Mouse (Mus musculus): ENCODE measurements around the gene Map4k1.

GRCm38 (mm10) chr7:29008714-29009113 is 26.9 kb downstream of the Map4k1 start:
- TF ChIP-seq CTCF (IDR thresholded peaks at IDR 0.05; ENCODE audit: borderline replicate concordance, extremely low read depth, insufficient read depth, insufficient read length) (no peak), POLR2A (IDR thresholded peaks at IDR 0.05; ENCODE audit: borderline replicate concordance, extremely low read depth, insufficient read depth, insufficient read length, poor library complexity, severe bottlenecking) (no peak)
